Mouse (Mus musculus) limb, embryonic 10.5 days (tissue): ENCODE results near the gene Olfr478. TPM values are rescaled to one million over a fixed set of nuclear protein-coding genes. Genes with fewer than 3 reads are reported as not detected.
"Not testable (repeated sequence)": the region's sequence is repeated elsewhere in the genome, so short reads cannot be mapped to it uniquely, and the experiment has no call there.

Experiments used
- DNase-seq: peaks from one replicate; pipeline ENCODE4 v3.0.0-alpha.2; 2017; ENCODE audit warnings: low spot score
- H3K27ac ChIP-seq: fragments of 300-500 bp; sonication (generic); 2 replicates; pipeline ENCODE4 v1.5.1; 2016; ENCODE audit warnings: mild to moderate bottlenecking
- H3K27me3 ChIP-seq: fragments of 300-500 bp; sonication (generic); 2 replicates; pipeline ENCODE4 v1.6.1; 2016; ENCODE audit warnings: low read depth, mild to moderate bottlenecking; ENCODE audit not compliant: poor library complexity, severe bottlenecking
- H3K36me3 ChIP-seq: fragments of 300-500 bp; sonication (generic); 2 replicates; pipeline ENCODE4 v1.6.1; 2016; ENCODE audit warnings: mild to moderate bottlenecking, moderate library complexity
- H3K4me1 ChIP-seq: fragments of 300-500 bp; sonication (generic); 2 replicates; pipeline ENCODE4 v1.6.1; 2016
- H3K4me3 ChIP-seq: fragments of 300-500 bp; sonication (generic); 2 replicates; pipeline ENCODE4 v1.5.1; 2016; ENCODE audit warnings: mild to moderate bottlenecking, moderate library complexity
- H3K9me3 ChIP-seq: fragments of 300-500 bp; sonication (generic); replicated peaks from 2 replicates; pipeline ENCODE4 v1.6.1; 2016; ENCODE audit warnings: mild to moderate bottlenecking
- WGBS: fragments of 180-500 bp; shearing (Covaris S2); methylation state at CpG from one replicate; pipeline ENCODE4 v1.1.7; 2016; 5-methylcytosine and 5-hydroxymethylcytosine counted together
- polyA plus RNA-seq: library from polyadenylated mRNA; unstranded; fragments of >200 nt; fragmentation: Nextera tagmentation; extraction: Ambion mirVana; gene quantifications from 2 replicates; pipeline ENCODE4 v1.2.1, GENCODE M21; 2016

Gene Olfr478
- polyA plus RNA-seq, result not detected in 2 replicates

DNA sequence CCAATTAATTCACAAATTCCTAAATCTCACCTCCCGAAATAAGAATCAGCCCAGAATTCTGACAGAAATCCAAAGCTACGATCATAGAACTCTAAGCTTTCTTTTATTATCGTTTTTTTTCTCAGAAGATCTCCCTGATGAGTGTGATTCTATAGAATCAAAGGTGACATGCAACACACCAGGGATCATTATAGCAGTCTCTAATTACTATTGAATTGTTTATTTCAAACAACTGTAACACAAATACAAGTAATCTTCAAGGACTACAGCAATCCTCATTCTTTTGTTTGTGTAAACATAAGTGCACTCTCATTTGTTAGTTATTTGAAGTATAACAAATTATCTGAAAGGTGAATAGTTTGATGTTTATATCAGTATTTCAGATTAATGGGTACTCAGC, at the start of gene Olfr478:
TSS of gene Olfr478 (minus strand) at position 101 of the 400 bp plus-strand sequence.
- Histone ChIP-seq H3K27me3 (no peaks in the 10 kb centered on the region), H3K9me3 (no peaks in the 10 kb centered on the region), H3K36me3 (no peaks in the 10 kb centered on the region), H3K27ac (no peak within 1 kb of the TSS), H3K4me3 (no peak within 1 kb of the TSS), H3K4me1 (no peaks in the 10 kb centered on the region)
- WGBS, result 91% methylated on average over 3 of the region's 3 CpGs
- no peak for DNase-seq

DNA sequence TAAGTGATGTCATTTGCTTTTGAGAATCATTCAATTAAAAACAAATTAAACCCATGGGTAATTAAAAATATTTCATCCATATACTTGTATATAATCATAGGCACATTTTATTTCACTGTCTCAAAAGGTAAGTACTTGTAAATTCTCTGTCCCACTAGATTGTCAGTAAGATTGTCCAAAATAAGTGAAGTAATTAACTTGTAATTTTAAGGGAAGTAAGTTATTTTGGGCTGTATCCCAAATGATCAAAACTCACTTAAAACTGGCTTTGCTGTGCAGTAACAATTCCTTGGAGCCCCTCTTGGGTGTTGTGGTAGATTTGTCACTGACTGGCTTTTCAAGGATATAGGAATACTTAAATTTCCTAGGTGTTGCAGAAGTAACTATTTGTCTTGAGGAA, 45.8 kb upstream of the Olfr478 start, which contains the start of gene Olfr481:
TSS of gene Olfr481 (plus strand) at position 301 of the 400 bp plus-strand sequence.
- H3K4me3 ChIP-seq, result no peak within 1 kb of the TSS
- H3K9me3 ChIP-seq, result no peaks in the 10 kb centered on the region
- no peaks in the 10 kb centered on the region for H3K4me1 ChIP-seq
- no peaks in the 10 kb centered on the region for H3K36me3 ChIP-seq
- H3K27ac ChIP-seq, result no peak within 1 kb of the TSS
- H3K27me3 ChIP-seq, result no peaks in the 10 kb centered on the region
- DNase-seq, result no peak

DNA sequence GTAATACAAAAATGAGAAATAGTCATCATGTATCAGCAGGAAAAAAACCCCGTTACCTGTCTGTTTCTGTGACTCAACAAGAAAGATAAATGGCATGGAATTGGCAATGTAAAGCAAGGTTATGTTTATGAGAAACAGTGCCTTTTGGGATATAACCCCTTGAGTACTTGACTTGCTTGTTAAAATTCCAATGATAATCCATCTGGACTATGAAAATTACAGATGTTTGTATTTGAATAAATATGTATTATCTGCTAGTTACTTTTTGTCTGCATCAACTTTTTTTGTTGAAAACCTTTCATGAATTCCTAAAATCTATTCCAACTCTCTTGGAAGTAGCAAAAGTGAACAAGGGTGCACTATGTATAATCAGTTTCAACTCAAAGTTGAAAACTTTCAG, 33.5 kb upstream of the Olfr478 start, which contains the start of gene Olfr480:
TSS of gene Olfr480 (minus strand) at position 101 of the 400 bp plus-strand sequence.
- Histone ChIP-seq H3K27me3 (no peaks in the 10 kb centered on the region), H3K27ac (no peak within 1 kb of the TSS), H3K4me3 (no peak within 1 kb of the TSS), H3K9me3 (no peaks in the 10 kb centered on the region), H3K4me1 (no peaks in the 10 kb centered on the region), H3K36me3 (no peaks in the 10 kb centered on the region)
- 83% methylated on average over 1 of the region's 1 CpGs for WGBS
- DNase-seq, result no peak

DNA sequence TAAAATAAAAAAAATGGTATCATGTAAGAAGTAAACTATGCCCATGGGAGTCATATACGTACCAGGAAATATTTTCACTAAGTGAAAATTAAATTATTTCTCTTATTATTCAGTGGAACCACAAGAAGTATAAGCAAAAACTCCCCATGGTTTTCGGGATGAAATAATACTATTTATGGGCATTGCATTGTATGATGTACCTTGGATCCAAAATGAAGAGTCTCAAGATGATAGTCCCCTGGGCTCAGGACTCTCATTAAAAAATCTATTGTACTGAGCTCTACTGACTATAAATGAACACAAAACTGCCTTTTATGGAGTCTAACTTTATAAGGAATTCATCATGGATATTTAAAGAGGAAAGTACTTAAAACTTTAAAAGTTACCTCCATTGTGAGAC, 16.6 kb upstream of the Olfr478 start, which contains the start of gene Olfr479:
TSS of gene Olfr479 (plus strand) at position 301 of the 400 bp plus-strand sequence.
- no peaks in the 10 kb centered on the region for H3K9me3 ChIP-seq
- H3K36me3 ChIP-seq, result no peaks in the 10 kb centered on the region
- 93% methylated on average over 2 of the region's 2 CpGs for WGBS
- no peaks in the 10 kb centered on the region for H3K4me1 ChIP-seq
- H3K4me3 ChIP-seq, result no peak within 1 kb of the TSS
- H3K27me3 ChIP-seq, result no peaks in the 10 kb centered on the region
- no peak within 1 kb of the TSS for H3K27ac ChIP-seq
- DNase-seq, result no peak

DNA sequence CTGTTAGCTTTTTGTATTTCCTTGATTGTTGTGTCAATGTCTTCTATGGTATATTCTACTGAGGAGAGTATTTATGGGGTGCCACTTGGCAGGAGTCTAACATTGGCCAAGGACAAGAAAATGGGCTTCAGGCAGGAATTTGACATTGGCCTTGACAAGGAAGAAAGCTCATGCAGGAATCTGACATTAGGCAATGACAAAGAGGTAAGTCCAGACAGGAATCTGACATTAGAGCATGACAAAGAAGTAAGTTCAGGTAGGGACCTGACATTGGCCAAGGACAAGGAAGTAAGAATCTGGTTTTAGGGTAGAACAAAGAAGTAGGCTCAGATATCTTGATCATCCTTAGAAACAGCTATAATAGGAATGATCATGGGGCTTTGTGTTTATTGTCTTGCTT, 19.5 kb downstream of the Olfr478 start:
- not testable (repeated sequence) for H3K9me3 ChIP-seq, H3K4me1 ChIP-seq, H3K27me3 ChIP-seq, H3K4me3 ChIP-seq, H3K27ac ChIP-seq, H3K36me3 ChIP-seq, DNase-seq

DNA sequence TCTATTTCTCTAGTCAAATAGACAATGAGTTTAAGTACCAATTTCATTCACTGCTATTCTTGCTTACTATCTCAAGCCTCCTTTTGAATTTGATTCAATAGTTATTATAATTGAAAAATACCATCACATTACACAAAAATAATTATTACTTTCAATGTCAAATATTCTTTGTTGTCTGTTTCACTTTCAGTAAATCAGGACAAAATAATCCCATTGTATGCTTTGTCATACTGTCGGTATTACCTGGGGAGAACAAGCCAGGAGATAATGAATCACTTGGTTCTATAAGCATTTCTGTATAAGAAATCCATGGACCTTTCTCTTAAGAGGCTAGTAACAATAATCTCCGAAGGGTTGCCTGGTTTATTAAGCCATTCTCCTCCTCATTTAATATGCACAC, 47.4 kb downstream of the Olfr478 start, which contains the start of gene Olfr477:
TSS of gene Olfr477 (plus strand) at position 301 of the 400 bp plus-strand sequence.
- no peak within 1 kb of the TSS for H3K27ac ChIP-seq
- H3K9me3 ChIP-seq, result no peaks in the 10 kb centered on the region
- no peaks in the 10 kb centered on the region for H3K36me3 ChIP-seq
- no peak for DNase-seq
- no peaks in the 10 kb centered on the region for H3K27me3 ChIP-seq
- H3K4me3 ChIP-seq, result no peak within 1 kb of the TSS
- 82% methylated on average over 2 of the region's 2 CpGs for WGBS
- H3K4me1 ChIP-seq, result no peaks in the 10 kb centered on the region

Other genes starting within 250 kb of the Olfr478 start
- not detected in 2 replicates for gene Ovch2, start 232.8 kb downstream of the Olfr478 start, polyA plus RNA-seq
- gene Olfr467, start 221.7 kb downstream of the Olfr478 start, polyA plus RNA-seq, result not detected in 2 replicates
- not detected in 2 replicates for gene Olfr469, start 208.4 kb downstream of the Olfr478 start, polyA plus RNA-seq
- not detected in 2 replicates for gene Olfr470, start 186.5 kb downstream of the Olfr478 start, polyA plus RNA-seq
- gene Olfr472, start 136.1 kb downstream of the Olfr478 start, polyA plus RNA-seq, result not detected in 2 replicates
- gene Olfr473, start 103.5 kb downstream of the Olfr478 start, polyA plus RNA-seq, result not detected in 2 replicates
- not detected in 2 replicates for gene Olfr474, start 79.3 kb downstream of the Olfr478 start, polyA plus RNA-seq
- gene Olfr476, start 69.2 kb downstream of the Olfr478 start, polyA plus RNA-seq, result not detected in 2 replicates
- gene Olfr477, start 47.3 kb downstream of the Olfr478 start, polyA plus RNA-seq, result not detected in 2 replicates
- not detected in 2 replicates for gene Olfr479, start 16.7 kb upstream of the Olfr478 start, polyA plus RNA-seq
- not detected in 2 replicates for gene Olfr480, start 33.4 kb upstream of the Olfr478 start, polyA plus RNA-seq
- not detected in 2 replicates for gene Olfr481, start 45.9 kb upstream of the Olfr478 start, polyA plus RNA-seq
- gene Olfr482, start 63.6 kb upstream of the Olfr478 start, polyA plus RNA-seq, result 0.10 TPM in 2 replicates
- gene Olfr483, start 66.9 kb upstream of the Olfr478 start, polyA plus RNA-seq, result not detected in 2 replicates
- not detected in 2 replicates for gene Olfr484, start 93.5 kb upstream of the Olfr478 start, polyA plus RNA-seq
- gene Olfr485, start 125.9 kb upstream of the Olfr478 start, polyA plus RNA-seq, result not detected in 2 replicates
- not detected in 2 replicates for gene Olfr486, start 138.8 kb upstream of the Olfr478 start, polyA plus RNA-seq
- not detected in 2 replicates for gene Olfr487, start 180.6 kb upstream of the Olfr478 start, polyA plus RNA-seq
- gene Olfr488, start 224.4 kb upstream of the Olfr478 start, polyA plus RNA-seq, result not detected in 2 replicates